In genomic region chr16:29996139-29997069, GRCm38 (mm10) we compare ENCODE assay signal across 7 mouse cellular contexts.
A peak's percentile ranks its signal among the peaks of the same experiment; 100 is the strongest.
DNase-seq lines count a peak whose midpoint lies in the region; ATAC-seq lines count a peak whose summit lies in the region.

No protein-coding gene starts in this region.

- no peak overlapping the region for H3K9ac ChIP-seq in neural tube, embryonic 15.5 days (replicated peaks)
- H3K9ac ChIP-seq in limb, embryonic 13.5 days = no peak overlapping the region

- no peak overlapping the region for H3K4me3 ChIP-seq in neural tube, embryonic 15.5 days (replicated peaks)
- no peak overlapping the region for H3K4me3 ChIP-seq in limb, embryonic 13.5 days

- ATAC-seq in neural tube, embryonic 15.5 days (ENCODE audit: low FRiP score) = no peak
- ATAC-seq in limb, embryonic 13.5 days (ENCODE audit: low FRiP score, low read depth) = peak; percentile 77

- no peaks in the 10 kb centered on the region for H3K36me3 ChIP-seq in neural tube, embryonic 15.5 days
- H3K36me3 ChIP-seq in limb, embryonic 13.5 days = no peaks in the 10 kb centered on the region

- 42% methylated on average over 12 of the region's 12 CpGs for WGBS in neural tube, embryonic 15.5 days
- 4% methylated on average over 11 of the region's 12 CpGs for WGBS in limb, embryonic 13.5 days

- H3K27me3 ChIP-seq in neural tube, embryonic 15.5 days (replicated peaks) = peaks cover 8% of the 10 kb centered on the region
- no peaks in the 10 kb centered on the region for H3K27me3 ChIP-seq in limb, embryonic 13.5 days

- H3K27ac ChIP-seq in neural tube, embryonic 15.5 days (replicated peaks) = no peak overlapping the region
- peak overlapping the region; percentile 69 for H3K27ac ChIP-seq in limb, embryonic 13.5 days

- peak; percentile 62 for DNase-seq in neural tube, embryonic 10.5 days (ENCODE audit: extremely low spot score, low spot score)
- DNase-seq in heart, adult 18-20 months = peak; percentile 53 to 66
- no peak for DNase-seq in c-Kit-positive CD71-positive TER-119-positive erythroid progenitor cells, embryonic 14.5 days (ENCODE audit: low spot score)
- no peak for DNase-seq in T-cell, adult 2 months (ENCODE audit: low spot score)
- DNase-seq in spleen, postnatal 4 days (ENCODE audit: low spot score in 2 of 2) = no peak

- peaks cover 8% of the 10 kb centered on the region for H3K4me1 ChIP-seq in neural tube, embryonic 15.5 days
- peaks cover 58% of the 10 kb centered on the region for H3K4me1 ChIP-seq in limb, embryonic 13.5 days

- H3K9me3 ChIP-seq in neural tube, embryonic 15.5 days (replicated peaks) = no peaks in the 10 kb centered on the region
- H3K9me3 ChIP-seq in limb, embryonic 13.5 days = 0 out of 2 replicates have a peak, but pooled peaks cover 4% of the 10 kb centered on the region

- no peak overlapping the region for H3K4me2 ChIP-seq in neural tube, embryonic 15.5 days
- peak overlapping the region; percentile 49 for H3K4me2 ChIP-seq in limb, embryonic 13.5 days (replicated peaks)

Comparison
In these comparisons a context has a peak if more than half of its experiments do, and no peak if none do; other contexts are left out.
1. DNase-seq: peak in neural tube, embryonic 10.5 days (single experiment) and heart, adult 18-20 months (2 of 2); none in c-Kit-positive CD71-positive TER-119-positive erythroid progenitor cells, embryonic 14.5 days (single experiment), T-cell, adult 2 months (single experiment) and spleen, postnatal 4 days (0 of 2).